Mouse (Mus musculus) MEL (cell line): Measurements from ENCODE around the gene Slc4a1. TPM values are rescaled to one million over a fixed set of nuclear protein-coding genes. Genes with fewer than 3 reads are reported as not detected.

Experiments used
- polyA plus RNA-seq, 2 experiments: library from polyadenylated mRNA; stranded (reverse) in 1 of 2; unstranded in 1 of 2; fragments of >175 nt in 1 of 2; fragments of >200 nt in 1 of 2; gene quantifications; 2 replicates each; pipeline versions ENCODE4 v1.2.1 to v1.2.4; 2012; ENCODE audit warnings: low replicate concordance in 2 of 2, low read depth in 1 of 2; ENCODE audit not compliant: insufficient read length in 2 of 2, insufficient read depth in 1 of 2, missing spikeins in 1 of 2
- total RNA-seq: library from RNA; depleted of rRNA; stranded (reverse); fragments of 300-350 nt; gene quantifications from 2 replicates; pipeline ENCODE4 v1.2.3, GENCODE M21; 2012; rRNA removed

The Slc4a1 gene
- total and polyA plus RNA-seq, 3 experiments: 0.23 to 0.35 TPM; not detected in 1

Other genes starting within 250 kb of the Slc4a1 start
- 5.4 and 6.6 TPM in 2 replicates for gene Nags, start 220.7 kb downstream of the Slc4a1 start, total RNA-seq
- 1 to 10 TPM in 1 of 2 experiments, not detected in 1; 9.7 TPM for gene Nags, start 220.7 kb downstream of the Slc4a1 start, polyA plus RNA-seq
- gene Tmem101, start 209.8 kb downstream of the Slc4a1 start, total RNA-seq: 43.9 and 45.1 TPM in 2 replicates
- gene Tmem101, start 209.8 kb downstream of the Slc4a1 start, polyA plus RNA-seq: 10 to 100 TPM in 1 of 2 experiments, not detected in 1; 30.1 TPM
- gene Lsm12, start 180.9 kb downstream of the Slc4a1 start, total RNA-seq: 74.2 and 75.0 TPM in 2 replicates
- 100 to 1,000 TPM; 128 to 150 TPM for gene Lsm12, start 180.9 kb downstream of the Slc4a1 start, polyA plus RNA-seq
- gene G6pc3, start 176.6 kb downstream of the Slc4a1 start, total RNA-seq: 46.4 and 48.9 TPM in 2 replicates
- 100 to 1,000 TPM in 1 of 2 experiments, not detected in 1; 104 TPM for gene G6pc3, start 176.6 kb downstream of the Slc4a1 start, polyA plus RNA-seq
- 9.1 and 10.4 TPM in 2 replicates for gene Hdac5, start 136.0 kb downstream of the Slc4a1 start, total RNA-seq
- gene Hdac5, start 136.0 kb downstream of the Slc4a1 start, polyA plus RNA-seq: 10 to 100 TPM in 1 of 2 experiments, not detected in 1; 29.3 TPM
- gene BC030867, start 117.3 kb downstream of the Slc4a1 start, total RNA-seq: 19.5 and 20.0 TPM in 2 replicates
- gene BC030867, start 117.3 kb downstream of the Slc4a1 start, polyA plus RNA-seq: 10 to 100 TPM; 36.2 to 51.7 TPM
- gene Asb16, start 97.5 kb downstream of the Slc4a1 start, total RNA-seq: 3.9 and 4.4 TPM in 2 replicates
- gene Asb16, start 97.5 kb downstream of the Slc4a1 start, polyA plus RNA-seq: 1 to 10 TPM in 1 of 2 experiments, not detected in 1; 8.5 TPM
- 27.0 and 29.3 TPM in 2 replicates for gene Tmub2, start 81.3 kb downstream of the Slc4a1 start, total RNA-seq
- gene Tmub2, start 81.3 kb downstream of the Slc4a1 start, polyA plus RNA-seq: 10 to 100 TPM in 1 of 2 experiments, not detected in 1; 40.5 TPM
- 40.5 and 46.7 TPM in 2 replicates for gene Atxn7l3, start 69.6 kb downstream of the Slc4a1 start, total RNA-seq
- 10 to 100 TPM; 39.4 to 53.0 TPM for gene Atxn7l3, start 69.6 kb downstream of the Slc4a1 start, polyA plus RNA-seq
- 151 and 189 TPM in 2 replicates for gene Ubtf, start 46.5 kb downstream of the Slc4a1 start, total RNA-seq
- 100 to 1,000 TPM in 1 of 2 experiments, 10 to 100 TPM in 1; 76.5 to 145 TPM for gene Ubtf, start 46.5 kb downstream of the Slc4a1 start, polyA plus RNA-seq
- 0.39 and 0.42 TPM in 2 replicates for gene Rundc3a, start 27.2 kb upstream of the Slc4a1 start, total RNA-seq
- 1 to 10 TPM in 1 of 2 experiments, not detected in 1; 2.1 TPM for gene Rundc3a, start 27.2 kb upstream of the Slc4a1 start, polyA plus RNA-seq
- 174 and 183 TPM in 2 replicates for gene Slc25a39, start 41.7 kb upstream of the Slc4a1 start, total RNA-seq
- 100 to 1,000 TPM in 1 of 2 experiments, not detected in 1; 325 TPM for gene Slc25a39, start 41.7 kb upstream of the Slc4a1 start, polyA plus RNA-seq
- gene Grn, start 64.1 kb upstream of the Slc4a1 start, total RNA-seq: 14.5 and 14.7 TPM in 2 replicates
- 10 to 100 TPM in 1 of 2 experiments, not detected in 1; 42.1 TPM for gene Grn, start 64.1 kb upstream of the Slc4a1 start, polyA plus RNA-seq
- gene Fam171a2, start 81.5 kb upstream of the Slc4a1 start, total RNA-seq: 1.8 and 2.0 TPM in 2 replicates
- gene Fam171a2, start 81.5 kb upstream of the Slc4a1 start, polyA plus RNA-seq: 1 to 10 TPM in 1 of 2 experiments, not detected in 1; 8.8 TPM
- 8.3 and 10.7 TPM in 2 replicates for gene Itga2b, start 103.9 kb upstream of the Slc4a1 start, total RNA-seq
- gene Itga2b, start 103.9 kb upstream of the Slc4a1 start, polyA plus RNA-seq: 10 to 100 TPM in 1 of 2 experiments, not detected in 1; 55.7 TPM
- 17.9 and 20.3 TPM in 2 replicates for gene Gpatch8, start 190.2 kb upstream of the Slc4a1 start, total RNA-seq
- gene Gpatch8, start 190.2 kb upstream of the Slc4a1 start, polyA plus RNA-seq: 10 to 100 TPM; 25.8 to 29.7 TPM
- 0.33 and 0.35 TPM in 2 replicates for gene Gm11627, start 213.3 kb upstream of the Slc4a1 start, total RNA-seq
- under 1 TPM in 1 of 2 experiments, not detected in 1; 0.13 TPM for gene Gm11627, start 213.3 kb upstream of the Slc4a1 start, polyA plus RNA-seq
- not detected in 2 replicates for gene Fzd2, start 238.2 kb upstream of the Slc4a1 start, total RNA-seq
- gene Fzd2, start 238.2 kb upstream of the Slc4a1 start, polyA plus RNA-seq: not detected